Mouse (Mus musculus): Measurements from ENCODE around the gene Slc43a3.

- no peak for TF ChIP-seq CTCF (IDR thresholded peaks at IDR 0.05; ENCODE audit: extremely low read depth, insufficient read depth, insufficient read length, insufficient replicate concordance)
- TF ChIP-seq POLR2A (IDR thresholded peaks at IDR 0.05; ENCODE audit: low read depth, low read length), result no peak
Observed at GRCm38 (mm10) chr2:84948252-84948651, 11.9 kb downstream of the Slc43a3 start.

All from spleen, adult 2 months (tissue).